Mouse (Mus musculus): ENCODE measurements around the gene Galnt12. TPM values are rescaled to one million over a fixed set of nuclear protein-coding genes. Genes with fewer than 3 reads are reported as not detected.
A peak's percentile ranks its signal among the peaks of the same experiment; 100 is the strongest.

The Galnt12 gene
- total and polyA plus RNA-seq, 2 experiments from 2014 or later = 1.4 to 1.9 TPM

DNA sequence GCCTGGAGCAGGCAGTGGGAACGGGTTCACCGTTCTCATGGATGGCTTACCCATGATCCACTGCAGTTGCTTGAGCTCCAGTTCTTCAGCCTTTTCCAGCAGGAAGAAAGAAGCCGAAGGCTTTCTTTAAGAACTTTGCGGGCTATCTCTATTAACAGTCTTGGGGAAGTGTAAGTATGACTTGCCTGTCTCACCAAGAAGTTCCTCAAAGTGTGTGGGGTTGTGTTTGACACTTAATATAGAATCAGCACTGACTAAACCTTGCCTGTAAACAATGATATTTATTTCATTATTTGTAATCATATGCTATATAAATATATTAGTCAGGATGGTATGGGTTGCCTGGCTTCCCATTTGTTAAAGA is 11.1 kb upstream of the Galnt12 start:
- no peak for DNase-seq (ENCODE audit: low spot score)
- Histone ChIP-seq H3K4me3 (ENCODE audit: low read depth, low read length) (no peak overlapping the region), H3K36me3 (replicated peaks; ENCODE audit: control insufficient read depth, insufficient read depth, low read length) (no peaks in the 10 kb centered on the region), H3K9me3 (replicated peaks; ENCODE audit: control insufficient read depth, low read length) (no peaks in the 10 kb centered on the region; the same call in 1 of the 2 replicates), H3K4me1 (ENCODE audit: control insufficient read depth, insufficient read depth) (no peaks in the 10 kb centered on the region), H3K27ac (ENCODE audit: low read depth) (no peak overlapping the region), H3K4me2 (ENCODE audit: low read depth, low read length) (no peak overlapping the region), H3K9ac (replicated peaks; ENCODE audit: low read depth, low read length) (no peak overlapping the region), H3K27me3 (ENCODE audit: control insufficient read depth, insufficient read depth, low read length) (no peaks in the 10 kb centered on the region)
- ATAC-seq (ENCODE audit: insufficient read depth, low read depth) = no peak
- TF ChIP-seq CTCF (IDR thresholded peaks at IDR 0.05; ENCODE audit: low read depth) = no peak
- no peak for TF ChIP-seq EP300 (IDR thresholded peaks at IDR 0.05; ENCODE audit: low read depth)
- 83% methylated on average over 4 of the region's 4 CpGs for WGBS

DNA sequence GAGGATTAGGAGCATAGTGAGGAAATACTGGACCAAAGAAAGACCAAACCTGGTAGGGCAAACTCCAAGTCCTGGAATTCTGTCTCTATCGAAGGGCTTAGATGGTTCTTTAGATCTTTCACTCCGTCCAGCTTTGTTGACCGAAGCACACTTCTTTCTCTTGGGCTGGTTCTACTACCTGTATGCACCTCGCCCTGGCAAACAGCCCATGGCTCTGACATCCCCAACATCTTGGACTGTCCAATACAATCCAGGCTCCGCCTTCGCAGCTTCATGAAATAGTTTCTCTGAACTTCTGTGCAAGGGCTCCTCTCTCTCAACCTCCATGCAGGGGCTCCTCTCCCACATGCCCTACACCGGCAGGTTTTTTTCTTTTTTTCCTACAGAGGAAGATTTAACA is 7.9 kb upstream of the Galnt12 start:
- no peak for ATAC-seq (ENCODE audit: insufficient read depth, low read depth)
- 80% methylated on average over 7 of the region's 7 CpGs for WGBS

GRCm38 (mm10) chr4:47088671-47089070 is 3.0 kb upstream of the Galnt12 start:
- Histone ChIP-seq H3K9ac (replicated peaks; ENCODE audit: low read depth, low read length) (no peak overlapping the region), H3K36me3 (replicated peaks; ENCODE audit: control insufficient read depth, insufficient read depth, low read length) (no peaks in the 10 kb centered on the region), H3K9me3 (replicated peaks; ENCODE audit: control insufficient read depth, low read length) (no peaks in the 10 kb centered on the region), H3K4me2 (ENCODE audit: low read depth, low read length) (no peak overlapping the region), H3K4me3 (ENCODE audit: low read depth, low read length) (no peak overlapping the region), H3K27ac (ENCODE audit: low read depth) (no peak overlapping the region), H3K27me3 (ENCODE audit: control insufficient read depth, insufficient read depth, low read length) (peaks cover 29% of the 10 kb centered on the region), H3K4me1 (ENCODE audit: control insufficient read depth, insufficient read depth) (no peaks in the 10 kb centered on the region)
- TF ChIP-seq EP300 (IDR thresholded peaks at IDR 0.05; ENCODE audit: low read depth) = no peak
- no peak for TF ChIP-seq CTCF (IDR thresholded peaks at IDR 0.05; ENCODE audit: low read depth)
- DNase-seq (ENCODE audit: low spot score) (no peak), ATAC-seq (ENCODE audit: insufficient read depth, low read depth) (no peak)
- 85% methylated on average over 7 of the region's 7 CpGs for WGBS

More for the DNA sequence above, 7.9 kb upstream of the Galnt12 start:
- H3K9me3 ChIP-seq (replicated peaks; ENCODE audit: control insufficient read depth, low read length) = no peaks in the 10 kb centered on the region; the same call in 1 of the 2 replicates
- H3K4me3 ChIP-seq (ENCODE audit: low read depth, low read length) = no peak overlapping the region
- H3K27ac ChIP-seq (ENCODE audit: low read depth) = no peak overlapping the region
- H3K9ac ChIP-seq (replicated peaks; ENCODE audit: low read depth, low read length) = no peak overlapping the region
- H3K4me2 ChIP-seq (ENCODE audit: low read depth, low read length) = no peak overlapping the region
- no peaks in the 10 kb centered on the region for H3K27me3 ChIP-seq (ENCODE audit: control insufficient read depth, insufficient read depth, low read length)
- H3K36me3 ChIP-seq (replicated peaks; ENCODE audit: control insufficient read depth, insufficient read depth, low read length) = no peaks in the 10 kb centered on the region
- DNase-seq (ENCODE audit: low spot score) = no peak
- TF ChIP-seq EP300 (IDR thresholded peaks at IDR 0.05; ENCODE audit: low read depth) (no peak), CTCF (IDR thresholded peaks at IDR 0.05; ENCODE audit: low read depth) (no peak)
- no peaks in the 10 kb centered on the region for H3K4me1 ChIP-seq (ENCODE audit: control insufficient read depth, insufficient read depth)

- DNase-seq (ENCODE audit: low spot score) (no peak), ATAC-seq (ENCODE audit: insufficient read depth, low read depth) (peak; percentile 17; the same call in 1 of the 2 replicates)
- Histone ChIP-seq H3K27ac (ENCODE audit: low read depth) (no peak overlapping the region), H3K36me3 (replicated peaks; ENCODE audit: control insufficient read depth, insufficient read depth, low read length) (no peaks in the 10 kb centered on the region), H3K27me3 (ENCODE audit: control insufficient read depth, insufficient read depth, low read length) (peaks cover 33% of the 10 kb centered on the region), H3K4me2 (ENCODE audit: low read depth, low read length) (peak overlapping the region; percentile 98), H3K9me3 (replicated peaks; ENCODE audit: control insufficient read depth, low read length) (no peaks in the 10 kb centered on the region), H3K4me3 (ENCODE audit: low read depth, low read length) (peak overlapping the region; percentile 62), H3K4me1 (ENCODE audit: control insufficient read depth, insufficient read depth) (no peaks in the 10 kb centered on the region), H3K9ac (replicated peaks; ENCODE audit: low read depth, low read length) (no peak overlapping the region; the same call in 1 of the 2 replicates)
- 7% methylated on average over 21 of the region's 21 CpGs for WGBS
- TF ChIP-seq CTCF (IDR thresholded peaks at IDR 0.05; ENCODE audit: low read depth) (no peak), EP300 (IDR thresholded peaks at IDR 0.05; ENCODE audit: low read depth) (no peak)
Measured at GRCm38 (mm10) chr4:47092387-47093021, 795 bp downstream of the Galnt12 start.

GRCm38 (mm10) chr4:47093161-47093560 is 1.5 kb downstream of the Galnt12 start:
- ATAC-seq (ENCODE audit: insufficient read depth, low read depth) (no peak), DNase-seq (ENCODE audit: low spot score) (no peak)
- 71% methylated on average over 9 of the region's 9 CpGs for WGBS
- Histone ChIP-seq H3K4me1 (ENCODE audit: control insufficient read depth, insufficient read depth) (no peaks in the 10 kb centered on the region), H3K27me3 (ENCODE audit: control insufficient read depth, insufficient read depth, low read length) (peaks cover 33% of the 10 kb centered on the region), H3K9me3 (replicated peaks; ENCODE audit: control insufficient read depth, low read length) (no peaks in the 10 kb centered on the region), H3K9ac (replicated peaks; ENCODE audit: low read depth, low read length) (no peak overlapping the region), H3K36me3 (replicated peaks; ENCODE audit: control insufficient read depth, insufficient read depth, low read length) (no peaks in the 10 kb centered on the region), H3K4me3 (ENCODE audit: low read depth, low read length) (no peak overlapping the region), H3K27ac (ENCODE audit: low read depth) (no peak overlapping the region), H3K4me2 (ENCODE audit: low read depth, low read length) (no peak overlapping the region)
- TF ChIP-seq CTCF (IDR thresholded peaks at IDR 0.05; ENCODE audit: low read depth) = no peak
- TF ChIP-seq EP300 (IDR thresholded peaks at IDR 0.05; ENCODE audit: low read depth) = no peak

DNA sequence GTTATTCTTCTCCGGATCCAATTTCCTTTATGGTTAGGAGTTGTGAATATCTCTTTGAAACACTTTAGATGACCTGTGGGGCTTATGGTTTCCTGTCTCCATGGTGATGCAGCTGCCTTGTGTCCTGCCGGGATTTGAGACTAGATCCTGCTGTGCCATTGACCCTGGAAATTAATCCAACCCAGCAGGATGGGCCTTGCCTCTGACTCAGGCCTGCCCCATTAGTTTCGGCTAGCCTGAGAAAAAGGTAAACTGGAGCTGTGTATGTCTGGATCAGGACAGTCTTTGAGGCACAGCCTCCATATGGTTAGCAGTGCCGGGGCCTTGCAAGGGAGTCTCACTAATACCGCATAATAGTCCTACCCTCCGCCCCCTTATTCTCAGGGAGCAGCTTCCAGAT is 1.9 kb downstream of the Galnt12 start:
- Histone ChIP-seq H3K4me1 (ENCODE audit: control insufficient read depth, insufficient read depth) (no peaks in the 10 kb centered on the region), H3K4me3 (ENCODE audit: low read depth, low read length) (no peak overlapping the region), H3K36me3 (replicated peaks; ENCODE audit: control insufficient read depth, insufficient read depth, low read length) (no peaks in the 10 kb centered on the region), H3K9me3 (replicated peaks; ENCODE audit: control insufficient read depth, low read length) (no peaks in the 10 kb centered on the region), H3K9ac (replicated peaks; ENCODE audit: low read depth, low read length) (no peak overlapping the region), H3K27ac (ENCODE audit: low read depth) (no peak overlapping the region), H3K27me3 (ENCODE audit: control insufficient read depth, insufficient read depth, low read length) (peaks cover 33% of the 10 kb centered on the region), H3K4me2 (ENCODE audit: low read depth, low read length) (no peak overlapping the region)
- DNase-seq (ENCODE audit: low spot score) (no peak), ATAC-seq (ENCODE audit: insufficient read depth, low read depth) (no peak)
- TF ChIP-seq EP300 (IDR thresholded peaks at IDR 0.05; ENCODE audit: low read depth) (no peak), CTCF (IDR thresholded peaks at IDR 0.05; ENCODE audit: low read depth) (no peak)
- WGBS = 72% methylated on average over 6 of the region's 6 CpGs

All from heart, postnatal 0 days (tissue).